Mouse (Mus musculus): Measurements from ENCODE around the gene Wwox. TPM values are rescaled to one million over a fixed set of nuclear protein-coding genes. Genes with fewer than 3 reads are reported as not detected.

The Wwox gene
- polyA plus RNA-seq, 1 experiment from 2014 or later, result 10.4 TPM

DNA sequence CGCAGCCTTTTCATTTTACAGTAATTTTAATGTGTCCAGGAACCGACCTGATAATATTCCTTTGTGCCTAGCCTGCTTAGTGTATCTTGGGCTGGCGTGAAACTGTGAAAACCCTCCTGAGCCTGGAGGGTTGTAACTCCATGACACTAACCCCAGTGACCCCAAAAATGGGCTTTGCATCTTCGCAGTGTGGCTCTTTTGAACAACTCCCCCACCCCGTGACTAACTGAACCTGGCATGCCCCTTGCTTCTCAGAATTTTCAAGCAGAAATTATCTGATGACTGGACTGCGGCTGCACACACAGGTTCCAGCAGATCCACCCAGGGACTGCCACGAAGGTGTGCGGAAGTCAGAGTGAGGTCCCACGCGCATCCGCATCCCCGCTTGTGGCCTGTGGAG is 631.8 kb downstream of the Wwox start:
- Histone ChIP-seq H3K36me3 (no peaks in the 10 kb centered on the region), H3K9me3 (replicated peaks) (no peaks in the 10 kb centered on the region), H3K4me3 (no peak overlapping the region), H3K4me2 (no peak overlapping the region), H3K27me3 (replicated peaks) (no peaks in the 10 kb centered on the region), H3K27ac (ENCODE audit: poor library complexity, severe bottlenecking) (no peak overlapping the region), H3K4me1 (replicated peaks) (0 out of 2 replicates have a peak, but pooled peaks cover 4% of the 10 kb centered on the region), H3K9ac (no peak overlapping the region)
- ATAC-seq (ENCODE audit: insufficient number of reproducible peaks, low FRiP score), result no peak
- WGBS, result 86% methylated on average over 12 of the region's 12 CpGs

DNA sequence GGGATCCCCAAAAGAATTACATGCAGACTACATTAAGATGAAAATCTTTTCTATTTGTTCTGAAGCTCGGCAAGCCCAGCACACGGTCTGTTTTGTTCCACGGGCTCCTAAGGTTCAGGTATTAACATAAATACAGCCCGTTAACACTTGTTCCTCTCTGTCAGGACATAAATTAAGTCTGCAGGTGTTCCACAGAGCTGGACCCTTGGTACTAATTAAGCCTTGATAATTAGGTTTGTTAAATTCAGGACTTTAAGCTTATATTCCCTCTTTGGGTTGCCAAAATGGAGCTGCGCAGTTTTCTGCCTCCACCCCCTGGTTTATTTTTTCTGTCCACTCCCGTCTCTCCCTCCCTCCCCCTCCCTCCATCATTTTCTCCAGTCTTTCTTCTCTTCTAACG is 638.8 kb downstream of the Wwox start:
- no peak for ATAC-seq (ENCODE audit: insufficient number of reproducible peaks, low FRiP score)
- H3K4me1 ChIP-seq (replicated peaks), result no peaks in the 10 kb centered on the region
- 0 out of 2 replicates have a peak, but pooled peaks cover 4% of the 10 kb centered on the region for H3K9me3 ChIP-seq (replicated peaks)
- 0 out of 2 replicates have a peak, but pooled peaks cover 2% of the 10 kb centered on the region for H3K27me3 ChIP-seq (replicated peaks)
- 82% methylated on average over 7 of the region's 7 CpGs for WGBS
- H3K9ac ChIP-seq, result no peak overlapping the region
- H3K36me3 ChIP-seq, result no peaks in the 10 kb centered on the region
- H3K4me2 ChIP-seq, result no peak overlapping the region
- H3K27ac ChIP-seq (ENCODE audit: poor library complexity, severe bottlenecking), result no peak overlapping the region
- no peak overlapping the region for H3K4me3 ChIP-seq

DNA sequence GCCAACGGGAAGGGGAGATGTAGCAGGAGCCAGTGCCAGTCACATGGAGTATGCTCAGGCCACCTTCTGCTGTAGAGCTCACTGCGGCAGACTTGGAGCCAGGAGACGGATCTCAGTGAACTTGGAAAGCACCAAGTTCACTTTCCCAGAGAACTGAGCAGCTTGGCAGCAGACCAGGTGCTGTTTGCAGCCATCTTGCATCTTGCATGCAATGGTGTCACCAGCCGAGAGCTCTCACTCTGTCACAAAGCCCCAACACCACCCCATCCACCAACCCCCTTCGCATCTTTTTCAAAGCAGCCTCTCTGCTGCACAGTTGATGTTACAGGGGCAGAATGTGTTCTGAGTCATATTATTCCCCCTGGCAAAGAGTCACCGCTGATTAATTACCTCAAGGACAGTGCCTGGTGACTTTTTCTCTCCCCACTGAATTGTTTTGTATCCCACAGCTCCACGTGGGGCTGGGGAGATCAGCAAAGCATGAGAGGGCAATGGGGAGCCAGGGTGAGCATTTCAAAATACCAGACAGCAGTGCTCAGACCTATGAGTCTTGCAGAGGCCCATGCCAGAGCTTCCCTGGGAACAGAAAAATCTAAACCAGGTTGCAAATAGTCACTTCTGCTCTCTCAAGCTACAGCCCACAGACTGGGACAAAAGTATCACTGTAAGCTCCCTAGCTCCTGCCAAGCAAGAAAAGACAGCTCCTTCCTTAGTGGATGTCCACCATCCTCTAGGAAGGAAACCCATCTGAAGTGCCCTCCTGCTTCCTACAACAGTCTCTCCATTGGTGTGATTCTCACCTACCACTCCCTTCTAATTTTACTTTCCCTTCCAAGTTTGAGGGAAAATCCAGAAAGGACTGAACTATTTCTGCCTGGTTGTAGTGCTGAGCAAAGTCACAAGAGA is 642.1 kb downstream of the Wwox start:
- Histone ChIP-seq H3K4me1 (replicated peaks) (no peaks in the 10 kb centered on the region), H3K9ac (no peak overlapping the region), H3K27me3 (replicated peaks) (0 out of 2 replicates have a peak, but pooled peaks cover 2% of the 10 kb centered on the region), H3K4me3 (no peak overlapping the region), H3K27ac (ENCODE audit: poor library complexity, severe bottlenecking) (no peak overlapping the region), H3K9me3 (replicated peaks) (0 out of 2 replicates have a peak, but pooled peaks cover 4% of the 10 kb centered on the region), H3K4me2 (no peak overlapping the region), H3K36me3 (no peaks in the 10 kb centered on the region)
- 70% methylated on average over 7 of the region's 7 CpGs for WGBS
- no peak for ATAC-seq (ENCODE audit: insufficient number of reproducible peaks, low FRiP score)

DNA sequence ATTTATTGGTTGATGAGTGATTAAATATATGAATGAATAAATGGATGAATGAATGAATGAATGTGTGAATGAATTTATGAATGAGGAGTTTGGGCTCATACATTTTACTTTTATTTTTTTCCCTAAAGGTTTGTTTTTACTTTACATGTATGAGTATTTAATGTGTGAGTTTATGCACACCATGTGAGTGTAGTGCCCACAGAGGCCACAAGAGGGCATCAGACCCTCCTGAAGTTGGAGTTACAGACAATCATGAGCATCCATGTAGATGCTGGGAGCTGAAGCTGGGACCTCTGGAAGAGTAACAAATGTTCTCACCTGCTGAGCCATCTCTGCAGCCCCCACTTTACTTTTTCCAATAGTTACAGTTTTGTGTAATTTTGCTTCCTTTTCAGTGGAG is 648.7 kb downstream of the Wwox start:
- H3K4me2 ChIP-seq, result no peak overlapping the region
- ATAC-seq (ENCODE audit: insufficient number of reproducible peaks, low FRiP score), result no peak
- peaks cover 10% of the 10 kb centered on the region for H3K4me1 ChIP-seq (replicated peaks)
- peaks cover 7% of the 10 kb centered on the region for H3K9me3 ChIP-seq (replicated peaks)
- H3K36me3 ChIP-seq, result no peaks in the 10 kb centered on the region
- H3K27me3 ChIP-seq (replicated peaks), result no peaks in the 10 kb centered on the region
- no peak overlapping the region for H3K4me3 ChIP-seq
- no peak overlapping the region for H3K9ac ChIP-seq
- H3K27ac ChIP-seq (ENCODE audit: poor library complexity, severe bottlenecking), result no peak overlapping the region

DNA sequence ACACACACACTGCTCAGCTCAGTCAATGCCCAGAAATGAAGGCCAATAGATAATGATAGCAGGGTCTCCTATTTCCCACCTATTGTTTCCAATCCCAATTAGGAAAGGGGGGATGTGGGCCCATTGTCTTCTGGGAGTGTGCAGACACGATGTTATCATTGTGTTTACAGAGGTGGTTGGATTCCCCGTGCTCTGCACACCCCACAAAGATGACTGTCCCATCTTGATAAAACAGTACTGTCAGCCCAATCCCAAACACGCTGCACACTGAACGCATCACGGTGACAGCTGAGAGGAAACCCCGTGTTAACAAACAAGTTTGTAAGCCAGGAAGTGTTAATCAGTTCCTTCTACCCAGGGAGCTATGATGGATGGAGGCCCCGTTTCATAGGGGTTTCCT is 650.3 kb downstream of the Wwox start:
- Histone ChIP-seq H3K27ac (ENCODE audit: poor library complexity, severe bottlenecking) (no peak overlapping the region), H3K27me3 (replicated peaks) (no peaks in the 10 kb centered on the region), H3K4me3 (no peak overlapping the region), H3K36me3 (no peaks in the 10 kb centered on the region), H3K9ac (no peak overlapping the region), H3K9me3 (replicated peaks) (peaks cover 7% of the 10 kb centered on the region), H3K4me2 (no peak overlapping the region), H3K4me1 (replicated peaks) (peaks cover 10% of the 10 kb centered on the region)
- peak; percentile 53; the same call in 1 of the 2 replicates for ATAC-seq (ENCODE audit: insufficient number of reproducible peaks, low FRiP score)
- 37% methylated on average over 7 of the region's 7 CpGs for WGBS

DNA sequence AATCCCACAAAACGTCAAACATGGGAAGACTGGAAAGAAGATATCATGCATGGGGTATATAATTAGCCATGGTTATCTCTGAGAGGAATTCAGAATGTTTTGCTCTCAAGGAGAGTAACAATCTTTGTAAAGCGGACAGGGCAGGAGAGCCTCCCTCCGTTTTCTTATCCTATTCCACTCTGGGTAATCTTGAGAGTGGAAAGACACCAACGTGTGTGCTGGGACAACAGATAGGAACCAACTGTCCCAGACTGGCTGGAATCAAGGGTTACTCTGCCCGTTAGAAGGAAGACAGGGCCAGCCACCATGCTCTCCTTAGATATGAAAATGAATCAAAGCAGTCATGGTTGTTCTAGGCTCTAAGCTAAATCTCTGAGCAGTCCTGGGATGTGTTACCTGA is 650.7 kb downstream of the Wwox start:
- Histone ChIP-seq H3K27me3 (replicated peaks) (no peaks in the 10 kb centered on the region), H3K9me3 (replicated peaks) (peaks cover 7% of the 10 kb centered on the region), H3K9ac (no peak overlapping the region), H3K4me2 (no peak overlapping the region), H3K36me3 (no peaks in the 10 kb centered on the region), H3K4me3 (no peak overlapping the region), H3K4me1 (replicated peaks) (peaks cover 10% of the 10 kb centered on the region), H3K27ac (ENCODE audit: poor library complexity, severe bottlenecking) (no peak overlapping the region)
- peak; percentile 48; the same call in 1 of the 2 replicates for ATAC-seq (ENCODE audit: insufficient number of reproducible peaks, low FRiP score)
- 10% methylated on average over 5 of the region's 5 CpGs for WGBS

DNA sequence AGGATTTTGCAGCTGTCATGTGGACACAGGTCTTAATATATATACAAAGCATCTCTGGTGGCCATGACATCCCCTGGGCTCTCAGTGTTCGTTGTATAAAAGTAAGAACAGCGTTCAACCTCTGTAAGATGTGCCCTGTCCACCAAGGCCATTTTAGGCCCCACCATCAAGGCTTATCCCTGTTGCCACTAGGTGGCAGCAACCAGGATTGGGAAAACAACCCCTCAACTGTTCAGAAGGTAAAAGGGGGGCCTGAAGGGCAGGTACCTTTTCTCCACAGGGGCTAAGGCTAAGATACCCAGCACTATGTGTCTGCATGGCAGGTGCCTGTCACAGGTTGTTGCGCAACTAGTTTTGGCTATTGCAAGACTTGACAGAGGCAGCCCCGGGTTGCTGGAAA is 656.1 kb downstream of the Wwox start:
- Histone ChIP-seq H3K4me2 (no peak overlapping the region), H3K27me3 (replicated peaks) (no peaks in the 10 kb centered on the region), H3K9me3 (replicated peaks) (no peaks in the 10 kb centered on the region), H3K4me3 (no peak overlapping the region), H3K4me1 (replicated peaks) (peaks cover 9% of the 10 kb centered on the region), H3K36me3 (no peaks in the 10 kb centered on the region), H3K9ac (no peak overlapping the region), H3K27ac (ENCODE audit: poor library complexity, severe bottlenecking) (no peak overlapping the region)
- WGBS, result 86% methylated on average over 4 of the region's 4 CpGs
- ATAC-seq (ENCODE audit: insufficient number of reproducible peaks, low FRiP score), result no peak

DNA sequence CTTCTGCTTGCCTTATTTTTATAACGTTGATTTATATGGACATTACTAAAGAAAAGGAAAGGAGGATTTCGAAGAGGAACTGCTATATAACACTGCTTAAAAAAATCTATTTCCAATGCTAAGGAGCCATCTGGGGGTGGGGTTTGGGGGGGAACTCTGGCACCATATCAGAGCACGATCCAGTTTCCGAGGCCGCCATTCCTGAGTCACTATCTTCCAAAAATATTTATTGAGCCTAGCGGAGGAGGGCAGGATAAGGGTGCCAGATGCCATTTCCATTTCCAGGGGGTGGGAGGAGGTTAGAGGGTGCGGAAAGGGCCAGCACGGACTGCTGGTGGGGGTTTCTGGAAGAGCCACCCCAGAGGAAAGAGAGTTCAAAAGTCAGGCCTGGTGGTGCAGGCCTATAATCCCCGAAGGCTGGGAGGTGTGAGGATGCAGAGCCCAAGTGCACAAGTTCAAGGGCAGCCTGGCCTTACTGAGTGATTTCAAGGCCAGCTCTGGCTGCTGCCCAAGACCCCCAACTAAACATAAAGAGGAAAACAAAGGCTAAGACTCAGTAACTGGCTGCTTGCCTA is 658.6 kb downstream of the Wwox start:
- no peak overlapping the region for H3K27ac ChIP-seq (ENCODE audit: poor library complexity, severe bottlenecking)
- no peak overlapping the region for H3K4me3 ChIP-seq
- no peaks in the 10 kb centered on the region for H3K36me3 ChIP-seq
- 39% methylated on average over 9 of the region's 9 CpGs for WGBS
- no peak overlapping the region for H3K9ac ChIP-seq
- peak; percentile 55; the same call in 1 of the 2 replicates for ATAC-seq (ENCODE audit: insufficient number of reproducible peaks, low FRiP score)
- no peaks in the 10 kb centered on the region for H3K9me3 ChIP-seq (replicated peaks)
- H3K27me3 ChIP-seq (replicated peaks), result no peaks in the 10 kb centered on the region
- no peak overlapping the region for H3K4me2 ChIP-seq
- H3K4me1 ChIP-seq (replicated peaks), result peaks cover 13% of the 10 kb centered on the region

DNA sequence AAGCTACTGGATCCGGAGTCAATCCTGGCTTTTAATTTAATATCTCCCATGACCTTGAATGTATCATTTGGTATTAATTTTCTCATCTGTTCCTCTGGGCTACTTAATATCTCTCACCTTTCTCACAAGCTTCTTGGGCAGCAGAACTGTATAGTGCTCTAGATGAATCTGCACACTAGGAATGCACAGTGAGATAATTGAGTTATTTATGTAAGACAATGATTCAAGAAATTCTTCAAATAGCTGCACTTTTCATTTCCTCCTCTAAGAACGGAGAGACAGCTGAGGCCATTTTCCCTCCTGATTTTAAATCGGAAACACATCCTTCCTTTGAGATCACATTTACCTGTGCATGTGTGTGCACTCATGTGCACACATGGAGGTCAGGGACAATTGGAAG is 669.9 kb downstream of the Wwox start:
- Histone ChIP-seq H3K9me3 (replicated peaks) (no peaks in the 10 kb centered on the region), H3K4me3 (no peak overlapping the region), H3K4me1 (replicated peaks) (peaks cover 6% of the 10 kb centered on the region), H3K27ac (ENCODE audit: poor library complexity, severe bottlenecking) (no peak overlapping the region), H3K9ac (no peak overlapping the region), H3K27me3 (replicated peaks) (no peaks in the 10 kb centered on the region), H3K36me3 (no peaks in the 10 kb centered on the region), H3K4me2 (no peak overlapping the region)
- 67% methylated on average over 3 of the region's 3 CpGs for WGBS
- ATAC-seq (ENCODE audit: insufficient number of reproducible peaks, low FRiP score), result no peak

DNA sequence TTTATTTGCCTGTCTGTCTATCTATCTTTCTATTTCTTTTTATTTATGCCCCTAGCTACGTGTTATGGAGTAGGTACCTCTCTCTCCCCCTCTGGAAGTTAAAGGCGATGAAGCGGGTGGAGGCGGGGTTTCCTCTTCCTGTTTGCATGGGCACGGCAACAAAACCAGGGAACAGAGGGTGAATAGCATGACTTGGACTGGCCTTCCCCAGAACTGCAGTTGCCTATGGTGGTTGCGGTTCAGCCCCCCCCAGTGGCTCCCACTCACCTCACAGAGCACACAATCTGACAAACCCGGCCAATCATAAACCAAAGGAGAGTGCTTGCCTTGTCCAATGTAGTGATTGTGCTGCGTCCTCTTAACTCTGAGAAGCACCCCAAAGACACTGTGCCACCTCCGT is 671.0 kb downstream of the Wwox start:
- H3K9me3 ChIP-seq (replicated peaks), result no peaks in the 10 kb centered on the region
- no peak overlapping the region for H3K4me3 ChIP-seq
- ATAC-seq (ENCODE audit: insufficient number of reproducible peaks, low FRiP score), result no peak
- no peak overlapping the region for H3K9ac ChIP-seq
- peaks cover 6% of the 10 kb centered on the region for H3K4me1 ChIP-seq (replicated peaks)
- no peaks in the 10 kb centered on the region for H3K27me3 ChIP-seq (replicated peaks)
- H3K27ac ChIP-seq (ENCODE audit: poor library complexity, severe bottlenecking), result no peak overlapping the region
- 64% methylated on average over 9 of the region's 9 CpGs for WGBS
- H3K36me3 ChIP-seq, result no peaks in the 10 kb centered on the region
- no peak overlapping the region for H3K4me2 ChIP-seq

DNA sequence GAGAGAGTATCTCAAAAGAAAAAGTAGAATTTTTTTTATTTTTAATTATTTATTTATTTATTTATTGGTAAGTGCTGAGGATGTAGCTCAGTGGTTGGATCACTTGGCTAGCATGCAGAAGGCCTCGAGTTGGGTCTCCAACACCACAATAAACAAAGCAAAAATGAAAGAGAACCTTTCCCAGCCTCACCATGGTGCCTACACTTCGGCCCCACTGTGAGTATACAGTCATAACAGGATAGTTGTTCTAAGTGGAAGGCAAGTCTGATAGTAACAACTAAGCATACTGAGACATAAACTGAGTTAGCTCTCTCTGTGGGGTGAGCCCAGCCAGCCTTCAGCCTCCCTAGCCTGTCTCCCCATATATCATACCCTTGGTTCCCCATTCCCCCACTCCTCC is 672.6 kb downstream of the Wwox start:
- peaks cover 6% of the 10 kb centered on the region for H3K4me1 ChIP-seq (replicated peaks)
- 76% methylated on average over 2 of the region's 2 CpGs for WGBS
- H3K27ac ChIP-seq (ENCODE audit: poor library complexity, severe bottlenecking), result no peak overlapping the region
- no peak overlapping the region for H3K4me3 ChIP-seq
- H3K9me3 ChIP-seq (replicated peaks), result no peaks in the 10 kb centered on the region
- no peaks in the 10 kb centered on the region for H3K36me3 ChIP-seq
- H3K9ac ChIP-seq, result no peak overlapping the region
- H3K27me3 ChIP-seq (replicated peaks), result no peaks in the 10 kb centered on the region
- no peak for ATAC-seq (ENCODE audit: insufficient number of reproducible peaks, low FRiP score)
- no peak overlapping the region for H3K4me2 ChIP-seq
